Comparison of ENCODE assay signal across 16 mouse cellular contexts in genomic region chr4:141671389-141671788, GRCm38 (mm10). TPM values are rescaled to one million over a fixed set of nuclear protein-coding genes. Genes with fewer than 3 reads are reported as not detected.
"Had no signal": no experiment of that assay in that cellular context is flagged by ENCODE, and none has a peak within 500 bp of the region (broad histone marks: within the 10 kb centered on the region; RNA-seq: fewer than 3 reads in every experiment).

No protein-coding gene starts in this region.

- H3K9me3 ChIP-seq: limb, embryonic 13.5 days; liver, embryonic 15.5 days; midbrain, embryonic 10.5 days; neural tube, embryonic 15.5 days had no signal

- H3K4me3 ChIP-seq: layer of hippocampus, adult 2 months; limb, embryonic 13.5 days; liver, embryonic 15.5 days; midbrain, embryonic 10.5 days; myocyte; neural tube, embryonic 15.5 days had no signal

- H3K36me3 ChIP-seq: limb, embryonic 13.5 days; liver, embryonic 15.5 days; midbrain, embryonic 10.5 days; neural tube, embryonic 15.5 days had no signal

- H3K4me2 ChIP-seq: limb, embryonic 13.5 days; liver, embryonic 11.5 days; liver, embryonic 15.5 days; neural tube, embryonic 15.5 days had no signal

- H3K4me1 ChIP-seq: midbrain, embryonic 10.5 days; neural tube, embryonic 15.5 days had no signal

- H3K9ac ChIP-seq: limb, embryonic 13.5 days; liver, embryonic 15.5 days; neural tube, embryonic 15.5 days had no signal

- DNase-seq: kidney, adult 11 months; kidney, adult 9 months; kidney, postnatal 4 days; lung, postnatal 36 days; midbrain, embryonic 14.5 days; thymus, postnatal 4 days had no signal

- H3K27me3 ChIP-seq: limb, embryonic 13.5 days; liver, embryonic 15.5 days; neural tube, embryonic 15.5 days had no signal

- H3K27ac ChIP-seq: kidney, postnatal 0 days; layer of hippocampus, adult 2 months; limb, embryonic 13.5 days; liver, embryonic 15.5 days; midbrain, embryonic 10.5 days; neural tube, embryonic 15.5 days had no signal

RNA-seq across cellular contexts. Expression of gene Rsc1a1, which starts 14.0 kb away (rescaled TPM):
- total RNA-seq: layer of hippocampus, adult 2 months had no signal
- polyA plus RNA-seq: kidney, postnatal 0 days; liver, embryonic 11.5 days; midbrain, embryonic 14.5 days; neural tube, embryonic 11.5 days; neural tube, embryonic 15.5 days had no signal

RNA-seq across cellular contexts. Expression of gene Slc25a34, which starts 47.8 kb away (rescaled TPM):
- total RNA-seq: megakaryocyte, adult 5-6 weeks had no signal
- polyA plus RNA-seq: limb, embryonic 13.5 days; liver, embryonic 11.5 days; neural tube, embryonic 11.5 days had no signal
